Mouse (Mus musculus) testis, postnatal 10 days (tissue): ENCODE measurements around the gene Ndn.

Source experiments
- DNase-seq: peaks from one replicate; pipeline ENCODE4 v3.0.0; 2021; ENCODE audit warnings: low spot score

Ndn gene

DNA sequence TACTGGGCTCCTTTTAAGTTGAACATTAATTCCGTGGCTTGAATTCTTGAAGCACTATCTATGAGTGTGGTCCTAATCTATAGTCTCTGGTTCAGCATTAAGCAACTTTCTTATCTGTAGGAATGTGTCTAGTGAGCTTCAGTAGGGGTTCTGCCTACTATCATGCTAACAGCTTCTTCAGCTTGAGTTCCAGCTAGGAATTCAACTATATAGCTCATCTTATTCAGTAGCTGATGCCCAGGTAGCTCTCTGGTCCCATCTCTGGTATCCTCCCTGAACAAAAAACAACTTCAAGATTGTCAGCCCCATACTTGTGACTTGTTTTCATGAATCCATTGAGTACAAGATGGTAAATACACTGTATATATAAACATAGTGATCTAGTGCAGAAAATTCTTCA is at the start of gene Ndn:
Gene Ndn (plus strand): TSS at position 301 of the 400 bp plus-strand sequence.
- DNase-seq, result no peak

DNA sequence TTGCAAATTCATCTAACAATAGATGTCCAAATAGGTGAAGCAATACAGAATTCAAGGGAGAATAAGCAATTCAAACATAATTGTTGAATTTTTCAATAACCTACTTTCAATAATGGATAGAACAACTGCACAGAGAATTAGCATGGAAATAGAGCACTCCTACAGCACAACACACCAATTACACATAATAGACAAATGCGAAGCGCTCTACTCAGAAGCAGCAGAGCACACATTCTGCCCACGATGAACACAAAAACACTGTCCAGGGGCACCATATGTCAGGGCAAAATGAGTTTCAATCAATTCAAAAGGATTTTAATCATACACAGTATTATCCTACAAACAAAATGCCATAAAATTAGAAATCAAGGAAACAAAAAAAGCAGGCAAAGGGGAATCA is 43.9 kb upstream of the Ndn start:
- no peak for DNase-seq

DNA sequence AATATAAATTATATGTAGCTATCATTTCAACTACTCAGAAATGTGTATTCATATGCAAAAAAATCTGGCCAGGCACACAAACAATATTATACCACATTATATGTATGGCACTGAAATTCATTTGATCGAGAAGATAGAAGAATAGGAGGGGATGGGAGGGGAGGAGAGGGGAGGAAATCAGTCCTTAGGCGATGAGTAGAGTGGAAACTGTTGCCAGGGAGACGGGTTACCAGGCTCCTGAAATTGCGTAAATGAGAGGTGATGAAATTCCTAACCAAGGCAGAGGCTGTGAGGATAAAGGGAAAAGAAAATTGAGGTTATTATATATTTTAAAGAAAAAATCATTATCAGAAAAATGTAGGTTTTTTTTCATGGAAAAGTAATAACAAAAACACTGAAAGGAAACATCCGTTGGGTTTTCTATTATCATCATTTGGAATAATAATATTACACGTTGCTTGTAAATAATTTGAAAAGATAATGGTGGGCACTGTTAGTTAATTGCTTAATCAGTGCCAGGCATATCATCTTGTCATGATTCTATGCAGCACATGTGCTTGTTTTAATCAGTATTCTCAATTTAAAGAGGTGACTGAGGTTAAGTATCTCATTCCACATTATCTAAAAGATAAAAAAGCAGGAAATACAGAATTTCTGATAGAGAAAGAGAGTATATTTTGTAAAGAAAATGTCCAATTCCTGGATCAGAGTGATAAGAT is 39.3 kb upstream of the Ndn start:
- no peak for DNase-seq

DNA sequence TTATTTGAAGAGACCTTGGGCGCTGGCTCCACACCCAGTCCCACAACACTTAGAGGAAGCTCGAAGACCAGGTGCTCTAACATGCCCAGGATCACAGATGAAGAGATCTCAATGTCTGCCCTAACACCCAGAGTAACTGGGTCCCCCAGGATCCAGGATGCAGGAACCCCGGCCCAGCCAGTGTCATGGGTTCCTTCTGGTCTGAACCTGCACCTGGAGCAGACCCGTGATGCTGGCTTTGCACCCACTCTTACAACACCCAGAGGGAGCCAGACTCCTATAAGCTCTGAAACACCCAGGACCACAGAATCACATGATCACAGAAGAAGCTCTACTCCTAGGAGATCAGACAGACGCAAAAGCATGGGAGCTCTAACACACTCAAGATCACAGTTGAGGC is 29.6 kb upstream of the Ndn start:
- DNase-seq, result no peak

DNA sequence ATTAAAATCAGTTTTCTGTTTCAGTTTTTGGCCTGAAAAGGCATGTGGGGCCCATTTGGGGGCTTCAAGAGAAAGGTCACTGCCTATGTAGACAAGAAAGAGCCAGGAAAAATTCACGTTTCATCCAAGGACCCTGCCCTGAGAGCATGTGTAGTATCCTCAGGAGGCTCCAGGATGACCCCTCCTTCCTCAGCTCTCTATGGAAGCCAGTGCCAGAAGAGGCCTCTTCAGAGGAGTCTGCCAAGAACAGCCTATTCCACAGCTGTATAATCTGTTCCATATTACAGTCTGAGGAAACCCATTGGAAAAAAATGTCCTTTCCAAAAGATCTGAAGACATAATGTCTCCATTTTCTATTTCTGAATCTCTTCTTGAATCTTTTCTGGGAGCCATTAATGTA is 958 bp upstream of the Ndn start:
- peak; percentile 35 for DNase-seq

DNA sequence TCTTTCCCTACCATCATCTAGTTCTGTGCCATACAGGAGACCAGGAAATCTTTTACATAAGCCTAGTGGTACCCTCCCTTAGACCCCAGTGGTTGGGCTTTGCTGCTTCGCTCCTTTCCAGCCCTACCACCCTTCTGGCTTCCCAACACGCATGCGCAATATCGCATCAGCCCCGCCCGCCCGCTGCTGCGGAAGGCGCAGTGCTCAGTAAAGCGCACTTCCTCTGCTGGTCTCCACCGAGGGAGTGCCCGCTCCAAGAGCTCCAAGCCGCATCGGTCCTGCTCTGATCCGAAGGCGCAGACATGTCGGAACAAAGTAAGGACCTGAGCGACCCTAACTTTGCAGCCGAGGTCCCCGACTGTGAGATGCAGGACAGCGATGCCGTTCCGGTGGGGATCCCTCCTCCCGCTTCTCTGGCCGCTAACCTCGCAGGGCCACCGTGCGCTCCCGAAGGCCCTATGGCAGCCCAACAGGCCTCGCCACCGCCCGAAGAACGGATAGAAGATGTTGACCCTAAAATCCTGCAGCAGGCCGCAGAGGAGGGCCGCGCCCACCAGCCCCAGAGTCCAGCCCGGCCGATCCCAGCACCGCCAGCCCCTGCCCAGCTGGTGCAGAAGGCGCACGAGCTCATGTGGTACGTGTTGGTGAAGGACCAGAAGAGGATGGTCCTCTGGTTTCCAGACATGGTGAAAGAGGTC is 1.9 kb downstream of the Ndn start:
- peak; percentile 84 for DNase-seq

DNA sequence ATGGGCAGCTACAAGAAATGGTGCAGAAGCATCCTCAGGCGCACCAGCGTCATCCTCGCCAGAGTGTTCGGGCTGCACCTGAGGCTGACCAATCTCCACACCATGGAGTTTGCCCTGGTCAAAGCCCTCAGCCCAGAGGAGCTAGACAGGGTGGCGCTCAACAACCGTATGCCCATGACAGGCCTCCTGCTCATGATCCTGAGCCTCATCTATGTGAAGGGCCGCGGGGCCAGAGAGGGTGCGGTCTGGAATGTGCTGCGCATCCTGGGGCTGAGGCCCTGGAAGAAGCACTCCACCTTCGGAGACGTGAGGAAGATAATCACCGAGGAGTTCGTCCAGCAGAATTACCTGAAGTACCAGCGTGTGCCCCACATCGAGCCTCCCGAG is 2.4 kb downstream of the Ndn start:
- DNase-seq, result peak; percentile 35

DNA sequence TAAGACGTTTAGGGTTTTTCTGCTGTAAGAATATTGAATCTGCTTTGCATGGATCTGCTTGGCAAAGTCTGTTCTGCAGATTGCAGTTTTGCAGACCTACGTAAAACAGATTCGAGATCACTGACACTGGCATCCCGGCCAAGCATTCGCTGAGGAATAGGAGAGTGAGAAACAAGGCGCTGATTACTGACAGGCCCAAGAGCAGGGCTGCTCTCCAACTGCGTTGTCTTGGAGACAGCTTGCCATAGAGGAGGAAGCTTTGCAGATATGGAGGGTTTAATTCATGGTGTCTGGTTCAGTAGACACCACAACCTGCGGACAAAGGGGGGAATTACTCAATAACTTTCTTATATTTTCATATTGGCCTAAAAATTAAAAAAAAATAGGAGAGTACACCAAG is 4.9 kb downstream of the Ndn start:
- no peak for DNase-seq

DNA sequence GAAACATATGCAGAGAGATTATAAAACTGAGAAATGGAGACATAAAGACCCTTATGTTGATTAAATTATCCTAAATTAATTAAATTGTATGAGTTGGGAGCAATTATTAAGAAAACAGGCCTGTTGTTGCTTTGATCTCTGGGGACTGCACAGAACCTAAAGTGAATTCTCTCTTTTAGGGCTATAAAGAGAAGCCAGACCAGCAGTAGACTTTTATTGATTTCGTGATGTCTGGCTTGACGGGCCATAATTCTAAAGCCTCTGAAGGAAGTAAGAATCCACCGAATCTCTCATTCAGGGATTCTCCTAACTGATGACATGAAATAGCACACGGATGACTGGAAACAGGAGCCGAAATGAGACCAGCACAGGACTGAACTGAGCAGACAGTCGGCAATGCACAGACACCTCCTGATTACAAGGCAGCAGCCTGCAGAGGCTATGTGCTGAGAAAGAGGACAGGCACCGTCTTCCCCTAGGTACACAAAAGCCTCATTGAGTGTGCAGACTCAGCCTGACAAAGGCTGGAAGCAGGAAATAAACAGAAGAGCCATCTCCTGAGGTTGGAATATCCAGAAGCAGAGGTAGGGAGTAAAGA is 18.8 kb downstream of the Ndn start:
- no peak for DNase-seq

DNA sequence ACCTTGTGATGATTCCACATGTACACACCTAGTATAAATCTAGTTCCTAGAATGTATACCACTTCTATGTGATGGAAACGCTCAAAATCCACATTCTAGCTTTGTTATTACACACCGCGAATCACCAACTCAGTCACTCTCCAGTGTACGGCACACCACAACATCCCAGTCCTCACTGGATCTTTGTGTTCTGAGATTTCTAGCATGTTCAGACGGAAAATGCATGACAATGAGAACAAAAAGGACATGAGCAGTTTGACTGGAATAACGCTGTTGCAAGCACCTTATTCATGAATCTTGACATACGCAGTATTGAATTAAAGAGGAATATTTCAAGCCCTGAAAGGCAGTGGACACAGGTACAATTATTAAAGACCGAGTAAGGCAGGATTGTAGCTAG is 20.4 kb downstream of the Ndn start:
- no peak for DNase-seq

DNA sequence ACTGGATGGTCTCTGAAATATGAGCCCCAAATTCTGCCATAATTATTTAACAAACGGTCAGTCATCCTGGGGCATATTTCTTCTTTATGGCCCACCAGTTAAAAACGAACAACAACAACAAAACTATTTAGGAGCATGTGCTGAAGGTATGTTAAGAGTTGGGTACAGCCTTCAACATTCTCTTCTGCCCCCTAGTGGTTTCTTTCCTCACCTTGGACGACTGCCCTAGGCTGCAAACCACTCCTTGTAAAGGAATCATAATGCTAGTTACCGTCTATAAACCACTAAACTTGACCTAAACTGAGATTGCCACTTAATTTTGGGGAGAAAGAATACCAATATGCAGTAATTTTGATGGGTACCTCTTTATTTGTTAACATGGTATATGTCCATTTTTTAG is 29.3 kb downstream of the Ndn start:
- no peak for DNase-seq

DNA sequence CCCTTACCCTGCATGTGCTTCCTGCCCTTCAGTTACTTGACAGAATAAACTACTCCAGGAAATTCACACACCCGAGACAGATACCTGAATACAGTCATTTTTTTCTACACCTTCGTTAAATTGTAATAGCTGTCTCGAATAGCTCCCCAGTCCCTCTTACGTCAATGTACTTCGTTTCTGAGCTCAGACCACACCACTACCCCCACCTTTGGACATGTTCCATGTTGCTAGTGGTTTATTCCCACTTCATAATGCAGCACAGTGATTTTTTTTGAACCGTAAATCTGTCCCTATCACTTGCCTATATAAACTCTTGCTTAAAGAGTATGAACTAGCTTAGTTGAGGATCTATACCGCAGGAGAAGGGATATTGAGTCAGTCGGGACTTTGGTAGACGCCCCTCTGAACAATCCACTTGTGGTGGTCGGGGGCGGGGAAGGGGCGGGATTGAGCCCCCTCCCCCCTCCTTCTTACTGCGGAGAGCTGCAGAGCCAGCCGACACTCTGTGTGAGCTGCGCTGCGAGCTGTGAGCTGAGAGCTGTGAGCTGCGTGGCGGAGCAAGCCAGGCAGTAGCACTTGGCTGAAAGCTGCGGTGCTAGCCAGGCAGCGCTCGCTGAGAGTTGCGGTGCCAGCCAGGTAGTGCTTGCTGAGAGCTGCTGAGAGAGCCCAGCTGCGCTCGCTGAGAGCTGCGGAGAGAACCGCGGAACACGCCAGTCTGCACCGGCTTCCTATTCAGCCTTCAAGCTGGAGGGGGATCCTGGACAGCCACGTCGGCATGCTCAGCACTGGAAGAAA is 30.3 kb downstream of the Ndn start, which contains the start of gene Magel2:
Gene Magel2 (plus strand): TSS at position 501 of the 795 bp plus-strand sequence.
- peak; percentile 43 for DNase-seq

DNA sequence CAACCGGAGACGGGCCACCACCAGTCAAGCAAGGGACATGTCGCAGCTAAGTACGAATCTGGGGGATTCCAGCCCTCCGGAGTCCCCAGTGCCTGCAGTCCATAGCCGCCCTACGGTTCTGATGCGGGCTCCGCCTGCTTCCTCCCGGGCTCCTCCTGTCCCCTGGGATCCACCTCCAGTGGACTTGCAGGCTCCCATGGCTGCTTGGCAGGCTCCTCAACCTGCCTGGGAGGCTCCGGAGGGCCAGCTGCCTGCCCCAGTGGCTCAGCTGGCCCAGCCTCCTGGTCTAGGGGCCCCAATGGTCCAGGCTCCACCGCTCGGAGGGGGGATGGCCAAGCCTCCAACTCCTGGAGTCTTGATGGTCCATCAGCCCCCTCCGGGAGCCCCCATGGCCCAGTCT is 30.9 kb downstream of the Ndn start:
- DNase-seq, result peak; percentile 41

DNA sequence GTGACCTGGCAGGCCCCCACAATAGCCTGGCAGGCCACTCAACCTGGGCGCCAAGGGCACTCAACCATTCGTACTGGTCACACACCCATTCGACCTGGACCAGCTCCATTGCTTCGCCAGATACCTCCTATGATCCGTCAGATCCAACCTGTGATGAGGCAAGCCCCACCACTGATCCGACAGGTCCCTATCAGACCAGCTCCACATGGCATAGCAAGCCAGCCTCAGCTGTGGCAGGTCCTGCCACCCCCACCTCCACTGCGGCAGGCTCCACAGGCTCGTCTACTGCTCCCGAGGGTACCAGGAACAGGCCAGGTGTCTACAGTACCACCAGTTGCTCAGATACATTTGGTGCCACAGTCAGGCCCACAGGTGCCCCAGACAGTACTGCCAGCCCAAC is 32.2 kb downstream of the Ndn start:
- DNase-seq, result no peak

DNA sequence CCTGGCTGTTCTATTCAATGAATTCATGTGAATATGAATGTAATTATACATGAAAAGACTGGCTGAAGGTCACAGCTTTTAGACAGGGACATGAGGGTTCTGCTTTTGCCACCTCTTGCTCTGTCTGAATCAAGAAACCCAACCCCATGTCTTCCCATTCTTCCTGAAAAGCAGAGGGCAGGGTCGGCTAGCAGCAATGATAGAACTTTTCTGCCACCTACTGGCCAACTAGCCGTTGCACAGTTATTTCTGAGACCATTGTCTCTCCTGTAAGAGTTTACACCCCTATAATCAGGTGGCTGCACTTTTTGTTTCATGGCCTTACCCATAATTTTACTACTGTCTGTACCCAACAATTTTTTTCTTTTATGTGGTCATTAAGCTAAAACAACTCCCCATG is 36.0 kb downstream of the Ndn start:
- peak; percentile 47 for DNase-seq

DNA sequence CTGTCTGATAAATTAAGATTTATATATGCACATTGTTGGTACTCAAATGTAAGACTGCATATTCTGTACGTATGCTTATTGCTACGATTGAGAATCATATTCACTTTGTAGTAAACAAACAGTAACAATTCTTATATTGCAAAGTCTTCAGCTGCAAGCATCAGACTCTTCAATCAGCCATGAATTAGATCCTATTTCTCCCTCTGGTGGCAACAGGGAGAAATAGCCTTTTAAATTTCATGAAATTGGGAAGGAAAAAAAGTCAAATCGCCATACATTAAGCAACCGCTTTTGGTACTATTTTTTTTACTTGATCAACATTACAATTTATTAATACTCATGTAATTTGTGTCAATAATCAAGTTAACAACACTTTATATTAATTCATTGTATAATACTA is 41.9 kb downstream of the Ndn start:
- no peak for DNase-seq

DNA sequence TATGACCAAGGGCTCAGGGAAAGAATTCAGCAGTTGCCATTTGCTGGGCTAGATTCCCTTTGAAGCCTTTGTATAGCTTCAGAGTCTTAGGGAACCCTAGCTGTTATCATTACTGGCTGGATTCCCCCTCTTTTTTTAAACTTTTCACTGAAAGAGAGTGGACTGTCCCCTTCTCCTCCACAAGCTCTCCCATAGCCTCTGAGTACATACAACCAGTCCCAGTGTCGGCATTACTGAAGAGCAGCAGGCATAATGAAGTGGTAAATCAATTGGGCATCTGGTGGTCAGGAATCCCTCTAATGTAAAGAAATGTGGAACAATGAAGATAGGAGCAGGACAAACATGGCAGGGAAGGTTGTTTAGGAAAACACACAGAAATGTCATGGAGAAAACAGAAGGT is 45.8 kb downstream of the Ndn start:
- DNase-seq, result no peak
